Mouse (Mus musculus) olfactory bulb, adult 2 months (tissue): ENCODE measurements at regions not wholly inside any gene's neighbourhood (a gene's known extent, or its start where the extent isn't known, plus 50 kb on each side); places are given as distances from the start of the nearest gene placed in this dataset.

Source experiments
- H3K27ac ChIP-seq: fragments of 200-500 bp; 2 replicates; pipeline ENCODE4 v1.5.1; 2012; ENCODE audit warnings: low read depth, low read length; ENCODE audit not compliant: insufficient read depth
- H3K4me1 ChIP-seq: fragments of 200-500 bp; 2 replicates; pipeline ENCODE4 v1.6.1; 2012; ENCODE audit warnings: low read length; ENCODE audit not compliant: control insufficient read depth, insufficient read depth
- H3K4me3 ChIP-seq: fragments of 200-500 bp; 2 replicates; pipeline ENCODE4 v1.5.1; 2012; ENCODE audit warnings: mild to moderate bottlenecking, low read depth, low read length, moderate library complexity; ENCODE audit not compliant: insufficient read depth
- CTCF ChIP-seq: fragments of 200-500 bp; IDR thresholded peaks from 2 replicates; pipeline ENCODE4 v1.5.1; 2012; ENCODE audit warnings: low read depth, mild to moderate bottlenecking, low read length, moderate library complexity; ENCODE audit not compliant: insufficient read depth
- POLR2A ChIP-seq: fragments of 200-500 bp; IDR thresholded peaks from 2 replicates; pipeline ENCODE4 v1.6.1; 2012; ENCODE audit warnings: mild to moderate bottlenecking, low read depth, low read length, moderate library complexity; ENCODE audit not compliant: insufficient read depth
- WGBS: fragments of 180-500 bp; shearing (Covaris S2); methylation state at CpG from one replicate; pipeline ENCODE4 v1.1.7; 2018; 5-methylcytosine and 5-hydroxymethylcytosine counted together

DNA sequence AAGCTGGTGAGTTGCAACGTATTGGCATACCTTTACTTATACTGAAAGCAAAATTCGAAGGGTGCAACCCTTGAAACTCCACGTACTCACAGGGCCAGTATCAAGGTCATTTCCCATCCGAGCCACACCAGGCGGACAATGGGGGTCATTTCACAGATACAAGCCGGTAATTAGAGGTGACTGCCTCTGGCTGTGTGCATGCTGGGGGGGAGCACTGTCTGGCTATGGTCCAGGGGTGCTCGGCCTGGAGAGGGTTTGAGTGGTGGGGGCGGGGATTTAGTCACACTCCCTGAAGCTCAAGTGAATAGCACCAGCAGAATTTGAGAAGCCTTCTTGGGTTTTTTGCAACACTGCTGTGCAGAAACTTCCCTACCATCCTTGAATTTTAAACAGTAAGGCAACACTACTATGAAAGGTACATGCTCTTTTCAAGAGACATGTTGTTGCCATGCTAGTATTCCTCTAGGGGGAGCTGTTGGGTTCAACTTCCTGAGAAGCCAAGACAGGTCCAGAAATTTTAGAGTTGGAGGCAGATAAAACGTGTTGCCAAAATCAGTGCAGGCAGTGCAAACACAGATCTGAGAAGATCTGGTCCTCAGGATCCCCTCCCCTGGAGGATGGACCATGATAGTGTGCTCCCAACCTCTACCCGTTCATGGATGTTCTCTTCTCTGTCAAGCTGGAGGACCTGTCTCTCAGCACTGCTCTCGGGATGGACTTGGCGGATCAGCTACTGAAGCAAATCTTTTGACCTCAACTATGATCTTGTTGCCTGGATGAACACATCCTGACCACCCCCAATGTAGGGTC lies 204.7 kb downstream of the 1700129C05Rik start:
- no peak overlapping the region for H3K4me3 ChIP-seq
- no peak for TF ChIP-seq POLR2A
- TF ChIP-seq CTCF = no peak
- WGBS = 29% methylated on average over 12 of the region's 12 CpGs

GRCm38 (mm10) chr14:58937331-58937730 lies 205.4 kb downstream of the 1700129C05Rik start:
- 45% methylated on average over 8 of the region's 8 CpGs for WGBS
- Histone ChIP-seq H3K27ac (no peak overlapping the region), H3K4me3 (no peak overlapping the region), H3K4me1 (peaks cover 8% of the 10 kb centered on the region)
- no peak for TF ChIP-seq CTCF
- no peak for TF ChIP-seq POLR2A

More for the DNA sequence above, 204.7 kb downstream of the 1700129C05Rik start:
- Histone ChIP-seq H3K4me1 (peaks cover 8% of the 10 kb centered on the region), H3K27ac (no peak overlapping the region)

DNA sequence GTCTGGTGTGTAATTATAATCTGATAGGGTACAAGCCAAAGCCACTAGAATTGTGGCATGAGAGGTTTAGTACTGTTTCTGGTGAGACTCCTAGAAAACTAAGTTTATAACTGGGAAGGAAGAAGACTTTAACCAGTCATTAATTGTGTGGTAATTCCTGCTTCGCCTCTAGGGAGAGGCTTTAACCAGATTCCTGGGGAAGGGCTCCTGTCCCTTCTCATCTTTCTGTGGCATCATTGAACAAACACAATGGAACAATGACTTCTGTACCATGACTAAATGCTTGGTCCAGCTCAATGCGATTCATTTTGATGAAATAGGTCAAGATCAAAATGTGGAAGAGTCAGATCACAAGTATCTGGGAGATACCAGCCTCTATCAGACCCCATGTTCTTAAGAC lies 206.6 kb downstream of the 1700129C05Rik start:
- Histone ChIP-seq H3K27ac (no peak overlapping the region), H3K4me3 (no peak overlapping the region), H3K4me1 (peaks cover 8% of the 10 kb centered on the region)
- 85% methylated on average over 2 of the region's 2 CpGs for WGBS
- TF ChIP-seq CTCF (no peak), POLR2A (no peak)

GRCm38 (mm10) chr14:58917853-58918252 lies 224.8 kb downstream of the 1700129C05Rik start:
- 86% methylated on average over 9 of the region's 9 CpGs for WGBS
- no peak overlapping the region for H3K27ac ChIP-seq
- no peak for TF ChIP-seq CTCF
- no peak for TF ChIP-seq POLR2A
- H3K4me3 ChIP-seq = no peak overlapping the region
- H3K4me1 ChIP-seq = no peaks in the 10 kb centered on the region

GRCm38 (mm10) chr14:58917228-58917627 lies 225.5 kb downstream of the 1700129C05Rik start:
- Histone ChIP-seq H3K4me3 (no peak overlapping the region), H3K4me1 (no peaks in the 10 kb centered on the region), H3K27ac (no peak overlapping the region)
- 89% methylated on average over 3 of the region's 3 CpGs for WGBS
- TF ChIP-seq POLR2A (no peak), CTCF (no peak)

DNA sequence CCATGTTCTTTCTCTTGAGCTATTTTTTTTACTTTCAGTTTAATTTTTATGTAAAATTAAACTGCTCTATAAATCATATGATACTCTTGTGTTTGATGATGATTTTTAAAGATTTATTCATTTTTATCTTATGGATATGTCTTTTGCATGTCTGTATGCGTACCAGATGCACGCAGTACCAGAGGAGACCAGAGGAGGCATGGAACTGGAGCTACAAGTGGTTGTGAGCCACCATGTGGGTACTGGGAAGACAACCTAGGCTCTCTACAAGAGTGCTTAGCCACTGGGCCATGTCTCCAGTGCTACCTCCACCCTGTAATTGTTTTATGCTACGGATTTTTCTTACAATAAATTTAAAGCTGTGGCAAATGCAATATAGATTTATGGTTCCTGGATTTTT lies 227.8 kb downstream of the 1700129C05Rik start:
- WGBS = 95% methylated on average over 3 of the region's 3 CpGs
- no peak for TF ChIP-seq CTCF
- no peak for TF ChIP-seq POLR2A
- Histone ChIP-seq H3K27ac (no peak overlapping the region), H3K4me1 (no peaks in the 10 kb centered on the region), H3K4me3 (no peak overlapping the region)

DNA sequence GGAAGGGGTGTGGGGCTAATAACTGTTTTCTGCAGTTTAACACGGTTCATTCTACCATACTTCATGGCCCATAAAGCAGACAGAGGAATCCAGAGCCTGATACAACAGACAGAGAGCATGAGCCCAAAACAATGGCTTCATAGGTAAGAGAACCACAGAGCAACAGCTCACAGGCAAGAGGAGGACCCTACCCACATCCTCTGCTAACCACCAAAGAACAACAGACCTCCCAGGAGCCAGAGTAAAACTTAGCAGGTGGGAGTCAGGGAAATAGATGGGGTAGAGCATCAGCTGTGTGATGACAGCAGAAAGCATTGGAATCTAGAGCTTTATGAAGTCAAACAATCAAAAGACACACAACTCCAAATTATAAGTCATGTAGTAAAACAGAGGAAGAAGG lies 231.8 kb downstream of the 1700129C05Rik start:
- Histone ChIP-seq H3K4me1 (no peaks in the 10 kb centered on the region), H3K4me3 (no peak overlapping the region), H3K27ac (no peak overlapping the region)
- TF ChIP-seq POLR2A (no peak), CTCF (no peak)
- 94% methylated on average over 1 of the region's 1 CpGs for WGBS

- H3K4me3 ChIP-seq = no peak overlapping the region
- no peaks in the 10 kb centered on the region for H3K4me1 ChIP-seq
- WGBS = 81% methylated on average over 3 of the region's 3 CpGs
- H3K27ac ChIP-seq = no peak overlapping the region
- TF ChIP-seq POLR2A = no peak
- no peak for TF ChIP-seq CTCF
These were observed 234.8 kb downstream of the 1700129C05Rik start for GRCm38 (mm10) chr14:58907932-58908331.

GRCm38 (mm10) chr14:58907359-58907758 lies 235.3 kb downstream of the 1700129C05Rik start:
- 67% methylated on average over 3 of the region's 3 CpGs for WGBS
- TF ChIP-seq CTCF (no peak), POLR2A (no peak)
- H3K27ac ChIP-seq = no peak overlapping the region
- no peak overlapping the region for H3K4me3 ChIP-seq
- no peaks in the 10 kb centered on the region for H3K4me1 ChIP-seq
